Mouse (Mus musculus) heart, adult 11 months (tissue): ENCODE data around the gene Phyhipl.

Source experiments
- DNase-seq: peaks from one replicate; pipeline ENCODE4 v3.0.0; 2022

Gene Phyhipl

DNA sequence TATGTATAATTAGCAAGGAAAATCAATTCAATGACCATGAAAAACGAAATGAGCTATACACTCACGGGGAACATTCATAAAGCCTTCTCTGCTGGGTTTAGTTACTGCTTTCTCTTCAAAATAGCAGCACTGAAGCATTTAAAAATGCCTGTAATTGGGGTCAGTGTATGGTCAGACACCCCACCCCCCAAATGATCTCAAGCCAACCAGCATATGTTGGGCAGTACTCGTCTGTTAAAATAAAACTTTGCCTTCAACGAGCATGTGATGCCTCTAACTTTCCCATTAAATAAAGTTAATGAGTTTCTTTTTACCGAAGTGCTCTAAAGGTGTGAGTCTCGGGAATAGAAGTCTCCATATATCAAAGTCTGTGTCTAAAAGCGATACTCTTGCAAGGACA, at the start of gene Phyhipl:
Phyhipl (minus strand) TSS at position 138 of the 400 bp plus-strand sequence.
- DNase-seq: no peak

DNA sequence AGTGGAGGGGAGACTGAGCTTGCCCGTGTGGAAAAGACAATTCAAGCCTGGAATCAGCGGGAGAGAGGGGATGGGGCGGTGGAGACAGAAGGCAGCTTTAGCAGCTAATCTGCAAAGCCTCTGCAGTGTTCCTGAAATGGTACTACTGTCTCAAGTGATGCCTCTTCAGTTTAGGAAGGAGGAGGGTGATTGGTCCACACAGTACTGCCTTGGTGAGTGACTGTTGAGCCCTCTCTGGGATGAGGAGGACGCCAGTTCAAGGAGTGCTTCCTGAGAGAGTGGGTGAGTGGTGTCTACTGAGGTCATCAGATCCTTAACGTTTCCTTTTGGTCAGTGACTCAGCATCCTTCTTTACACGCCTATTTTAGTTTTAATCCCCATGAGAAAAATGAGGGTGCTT, 47.4 kb upstream of the Phyhipl start:
- DNase-seq: peak; percentile 62

DNA sequence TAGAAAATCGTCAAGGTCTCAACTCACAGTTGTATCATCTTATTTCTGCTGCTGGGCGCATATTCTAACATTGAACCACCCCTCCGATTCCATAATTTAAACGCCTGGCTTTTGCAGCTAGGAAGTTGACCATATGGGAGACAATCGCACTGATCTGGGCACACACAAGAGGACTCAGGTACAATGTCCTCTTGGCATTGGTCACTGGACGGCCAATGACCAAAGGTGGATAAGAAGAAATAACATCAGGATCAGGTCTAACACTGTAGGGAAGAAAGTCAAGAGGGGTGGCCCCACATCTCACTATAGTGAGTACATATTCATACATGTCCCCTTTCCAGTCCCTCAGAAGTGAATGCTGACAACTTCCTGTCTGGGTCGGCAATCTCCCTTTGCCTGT, 43.8 kb upstream of the Phyhipl start:
- peak; percentile 35 for DNase-seq

DNA sequence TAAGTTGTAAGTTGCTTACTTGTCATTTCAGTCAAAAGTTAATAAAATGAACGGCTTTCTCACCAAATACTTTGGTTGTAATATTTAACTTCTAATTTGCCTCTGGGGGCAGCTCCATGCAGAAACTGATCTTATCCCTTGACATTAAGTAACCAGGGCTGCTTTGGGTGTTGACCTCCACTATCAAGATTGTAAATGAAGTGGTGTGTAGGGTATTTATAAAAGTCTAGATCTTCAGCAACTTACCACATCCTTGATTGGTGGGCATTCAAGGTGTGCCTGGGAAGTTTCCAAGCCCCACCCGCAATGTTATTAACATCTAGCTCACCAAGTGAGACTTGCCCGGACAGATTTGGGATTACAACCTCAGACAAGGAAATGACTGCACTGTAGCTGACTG, 42.2 kb upstream of the Phyhipl start:
- DNase-seq: peak; percentile 35

DNA sequence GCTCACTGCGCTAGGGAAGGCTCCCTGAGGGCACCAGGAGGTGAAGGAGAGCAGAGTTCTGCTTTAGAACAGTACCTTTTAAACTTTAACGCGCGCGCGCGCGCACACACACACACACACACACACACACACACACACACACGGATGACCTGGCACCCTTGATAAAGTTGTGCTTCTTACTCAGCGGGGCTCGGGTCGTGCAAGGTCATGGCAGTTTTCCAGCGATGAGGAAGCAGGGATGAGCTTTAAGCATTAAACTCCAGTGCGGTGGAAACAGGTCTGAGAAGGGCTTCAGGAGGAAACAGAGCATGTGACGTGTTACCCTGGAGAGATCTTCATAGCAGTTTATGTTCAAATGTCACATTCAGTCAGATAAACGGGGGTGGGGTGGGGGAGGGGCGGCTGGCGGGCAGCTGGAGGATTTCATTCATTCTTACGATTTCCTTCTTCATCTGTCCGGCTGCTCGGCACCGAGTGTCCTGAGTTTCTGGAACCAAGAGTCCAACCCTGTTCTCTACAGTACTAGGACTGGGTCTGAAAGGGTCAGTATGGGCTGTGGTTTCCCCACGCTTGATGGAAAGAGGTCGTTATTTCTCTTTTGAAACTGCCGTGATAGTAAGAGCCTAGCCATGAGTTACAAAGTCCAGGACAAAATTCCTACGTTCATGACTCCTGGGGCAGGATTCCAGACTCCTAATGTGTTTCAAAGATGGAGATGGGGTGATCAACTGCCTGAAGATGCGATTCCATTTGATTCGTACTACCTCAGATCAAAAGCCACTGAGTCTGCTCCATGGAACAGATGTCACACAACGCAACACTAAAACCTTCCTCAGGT, 41.2 kb upstream of the Phyhipl start:
- DNase-seq: peak; percentile 86

DNA sequence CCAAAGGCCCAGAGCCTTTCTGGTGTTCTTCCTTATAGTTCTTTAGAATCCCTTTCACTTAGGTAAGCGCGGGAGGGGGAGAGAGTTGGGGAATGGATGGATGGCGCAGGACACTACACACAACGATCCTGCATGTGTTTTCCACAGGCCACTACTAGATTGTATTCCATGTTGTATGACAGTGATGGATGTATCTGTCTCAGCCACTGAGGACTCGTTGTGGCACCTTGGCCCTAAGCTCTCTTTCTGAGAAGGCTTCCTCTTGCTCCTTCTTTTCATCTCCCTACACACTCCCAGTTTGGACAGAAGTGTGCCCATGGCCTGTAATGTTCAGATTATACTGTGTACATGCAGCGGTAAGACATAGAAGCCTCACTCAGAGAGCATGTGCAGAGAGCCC, 33.6 kb upstream of the Phyhipl start:
- DNase-seq: peak; percentile 64

DNA sequence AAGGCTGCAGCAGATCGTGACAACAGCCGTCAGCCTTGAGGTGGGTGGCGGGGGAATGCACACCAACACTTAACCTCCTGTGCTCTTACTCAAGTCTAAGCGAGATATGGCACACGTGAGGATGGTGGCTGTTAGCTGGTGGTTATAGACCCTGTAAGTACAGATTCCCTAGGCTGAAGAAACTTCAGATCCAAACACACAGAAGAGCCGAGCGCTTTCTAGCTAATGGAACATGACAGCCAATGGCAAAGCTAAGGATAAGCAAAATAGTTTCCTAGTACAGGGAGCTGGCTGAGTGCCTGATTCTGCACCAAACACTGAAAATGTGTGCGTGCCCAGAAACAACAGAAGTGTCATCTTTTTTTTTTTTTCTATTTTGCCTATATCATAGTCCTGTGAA, 33.1 kb upstream of the Phyhipl start:
- peak; percentile 82 for DNase-seq

DNA sequence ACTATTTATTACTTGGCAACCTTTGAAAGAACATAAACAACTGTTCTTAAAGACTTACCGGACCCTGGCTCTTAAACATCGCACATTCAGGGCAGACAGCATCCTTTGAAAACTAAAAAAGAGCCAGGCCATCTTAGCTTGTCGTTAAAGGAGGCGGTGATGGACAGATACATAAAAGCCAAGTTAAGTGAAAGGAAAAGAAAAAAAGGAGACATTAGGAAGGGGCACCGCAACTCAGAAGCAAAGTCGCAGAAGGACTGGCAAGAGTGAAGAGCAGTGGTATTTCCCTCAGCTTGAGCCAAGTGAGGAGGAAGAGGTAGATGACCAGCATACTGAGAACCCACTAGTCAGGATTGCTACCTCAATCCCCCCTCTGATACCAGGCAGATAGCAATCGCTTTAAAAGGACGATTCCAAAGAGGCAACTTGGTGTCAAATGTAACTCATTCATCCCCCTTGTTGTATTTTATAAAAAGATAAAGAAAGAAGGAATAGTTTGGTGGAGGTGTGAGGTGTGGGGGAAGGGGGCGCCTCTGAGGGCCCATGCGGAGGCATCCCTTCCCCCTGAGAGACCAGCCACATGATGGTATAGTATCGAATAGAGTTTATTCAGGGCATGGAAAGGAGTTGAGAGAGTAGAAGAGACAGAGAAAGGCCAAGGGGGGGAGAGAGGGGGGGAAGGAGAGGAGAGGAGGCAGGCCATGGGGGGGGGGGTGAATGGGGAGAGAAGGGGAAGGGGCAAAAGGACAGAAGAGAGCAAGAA, 31.4 kb upstream of the Phyhipl start:
- peak; percentile 52 for DNase-seq

DNA sequence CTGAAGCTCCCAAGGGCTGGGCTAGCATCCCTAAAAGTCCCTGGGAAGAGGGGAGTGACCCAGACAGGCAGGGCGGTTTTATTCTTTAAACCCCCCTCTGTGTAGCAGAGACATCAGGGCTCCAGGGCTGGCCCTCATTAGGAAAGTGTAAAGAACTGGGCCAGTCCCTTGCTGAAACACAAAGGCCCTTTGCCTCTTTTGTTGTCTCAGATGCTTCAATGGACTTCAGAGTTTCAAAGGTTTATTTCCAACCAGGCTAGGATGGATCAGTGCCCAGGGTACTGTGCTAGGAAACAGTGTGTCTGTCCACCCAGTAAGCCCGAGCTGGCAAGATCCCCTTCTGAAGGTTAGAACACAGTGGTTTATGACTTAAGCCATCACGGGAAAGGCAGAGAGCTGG, 30.7 kb upstream of the Phyhipl start:
- peak; percentile 84 for DNase-seq

DNA sequence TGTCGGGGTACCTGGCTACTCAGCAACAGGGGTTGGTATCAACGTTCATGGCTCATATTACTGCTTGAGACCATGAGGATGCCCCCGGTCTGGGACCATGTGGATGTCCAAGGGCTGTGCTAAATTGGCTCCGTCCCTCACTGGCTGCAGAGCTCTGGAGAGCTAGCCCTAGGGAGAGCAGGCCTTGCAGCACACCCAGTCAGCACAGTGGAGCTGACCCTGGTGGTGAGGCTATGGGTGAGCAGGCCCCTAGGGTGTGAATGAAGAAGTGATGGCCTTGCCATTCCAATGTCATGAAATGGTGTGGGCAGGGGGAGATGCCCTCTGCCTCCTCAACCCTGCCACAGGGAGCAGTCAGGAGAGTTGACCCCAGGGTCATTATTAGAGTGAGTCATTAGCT, 27.7 kb upstream of the Phyhipl start:
- peak; percentile 78 for DNase-seq

DNA sequence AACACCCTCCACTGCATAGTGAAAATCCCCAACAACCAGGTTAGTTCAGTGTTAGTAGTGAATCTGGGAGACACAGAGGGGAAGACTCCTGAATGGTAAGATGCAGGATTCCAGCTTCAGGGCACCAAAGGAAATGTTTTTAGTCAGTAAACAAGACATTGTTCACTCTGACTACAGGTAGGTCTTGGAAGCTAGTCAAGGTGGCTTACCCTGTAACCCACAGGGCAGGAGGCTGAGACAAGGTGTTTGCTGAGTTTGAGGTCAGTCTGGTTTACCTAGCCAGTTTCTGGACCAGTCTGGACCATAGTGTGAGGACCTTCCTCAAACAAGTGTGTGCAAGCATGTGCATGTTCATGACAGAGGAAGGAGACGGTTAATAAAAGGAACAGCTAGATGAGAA, 22.2 kb upstream of the Phyhipl start:
- DNase-seq: peak; percentile 51

DNA sequence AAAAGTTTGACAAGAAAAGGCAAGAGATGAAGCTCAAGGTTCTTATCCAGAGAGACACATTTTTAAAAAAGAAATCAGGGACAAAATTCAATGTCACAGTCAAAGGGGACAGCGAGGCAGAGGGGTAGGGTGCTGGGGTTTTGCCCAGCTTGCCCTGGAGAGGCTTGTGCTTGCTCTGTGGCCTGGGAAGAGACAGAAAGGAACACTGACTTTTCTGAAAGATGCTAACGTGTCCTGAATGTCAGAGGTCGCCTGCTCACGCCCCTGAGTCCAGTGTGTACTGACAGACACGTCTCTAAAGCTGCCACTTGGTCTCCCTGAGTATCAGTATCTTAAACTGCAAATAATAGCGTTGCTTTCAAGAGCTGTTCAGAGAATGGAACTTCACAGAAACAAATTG, 507 bp upstream of the Phyhipl start:
- no peak for DNase-seq

DNA sequence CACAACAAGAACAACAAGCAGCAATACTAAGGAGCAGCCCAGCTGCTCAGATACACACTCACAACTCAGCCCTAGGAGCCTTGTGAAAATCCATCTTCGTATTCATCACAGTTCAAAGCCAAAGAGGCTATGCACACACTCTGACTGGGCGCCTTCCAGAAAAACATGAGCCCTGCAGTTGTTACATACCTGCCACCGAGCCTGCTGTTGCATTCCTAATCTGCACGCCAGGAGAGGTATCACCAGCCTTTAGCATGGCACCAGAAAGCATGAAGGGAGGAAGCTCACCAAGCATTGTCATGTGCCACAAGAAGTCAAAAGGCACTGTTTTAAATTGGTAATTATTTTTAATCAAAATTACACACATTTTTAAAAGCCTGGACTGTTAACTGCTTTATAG, 1.1 kb downstream of the Phyhipl start:
- DNase-seq: no peak

DNA sequence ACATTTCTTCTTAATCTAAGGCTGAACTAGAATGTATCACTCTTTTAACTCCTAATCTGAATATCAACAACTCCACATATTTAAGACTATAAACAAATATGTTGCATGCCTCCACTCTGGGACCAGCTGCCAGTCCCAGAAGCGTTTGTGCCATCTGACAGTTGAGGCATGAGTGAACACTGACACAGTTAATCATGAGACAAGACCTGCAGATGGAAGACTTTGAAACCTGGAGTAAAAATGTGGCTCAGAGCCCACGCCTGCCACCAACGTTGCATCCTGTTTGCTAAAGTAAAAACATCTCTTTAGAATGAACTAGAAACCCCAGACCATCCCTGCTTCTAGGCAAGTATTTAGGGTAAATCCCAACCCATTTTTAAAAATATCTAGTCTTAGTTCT, 1.6 kb downstream of the Phyhipl start:
- DNase-seq: no peak

DNA sequence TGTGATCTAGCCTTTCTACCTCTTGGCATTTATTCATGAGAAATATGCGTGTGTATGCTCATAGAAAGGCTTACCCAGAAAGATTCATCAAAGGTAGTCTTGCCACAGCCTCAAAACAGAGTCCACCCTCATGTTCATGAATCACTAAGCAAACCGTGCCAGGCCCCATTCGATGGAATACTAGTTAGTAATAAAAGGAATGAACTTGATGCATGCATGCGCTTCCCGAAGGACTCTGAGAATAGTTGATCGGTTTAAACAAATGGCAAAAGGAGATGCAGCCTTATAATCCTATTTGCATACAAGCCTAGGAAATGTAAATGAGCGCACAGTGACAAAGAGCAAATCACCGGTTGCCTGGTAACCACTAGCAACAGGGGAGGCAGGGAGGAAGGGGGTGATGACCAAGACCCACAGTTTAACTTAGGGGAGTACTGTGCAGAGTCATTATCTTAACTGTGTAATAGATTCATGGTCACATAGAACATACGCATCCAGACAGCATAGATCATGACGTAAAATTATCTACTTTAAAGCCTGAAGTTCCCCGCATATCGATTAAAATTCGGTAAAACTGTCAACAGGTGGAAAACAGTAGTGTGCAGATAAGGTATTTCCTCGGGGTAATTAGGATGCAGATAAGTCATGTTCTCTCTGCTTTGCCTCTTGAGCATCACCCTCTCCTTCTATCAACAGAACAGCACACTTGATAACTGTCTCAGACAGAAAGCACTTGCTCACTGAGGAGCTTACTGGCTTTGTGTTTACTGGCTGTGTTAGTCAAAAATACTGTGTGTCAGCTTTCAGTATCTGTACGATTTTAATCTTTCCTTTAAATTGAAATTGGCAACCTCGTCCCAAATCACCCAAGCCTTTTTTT, 3.8 kb downstream of the Phyhipl start:
- DNase-seq: no peak

DNA sequence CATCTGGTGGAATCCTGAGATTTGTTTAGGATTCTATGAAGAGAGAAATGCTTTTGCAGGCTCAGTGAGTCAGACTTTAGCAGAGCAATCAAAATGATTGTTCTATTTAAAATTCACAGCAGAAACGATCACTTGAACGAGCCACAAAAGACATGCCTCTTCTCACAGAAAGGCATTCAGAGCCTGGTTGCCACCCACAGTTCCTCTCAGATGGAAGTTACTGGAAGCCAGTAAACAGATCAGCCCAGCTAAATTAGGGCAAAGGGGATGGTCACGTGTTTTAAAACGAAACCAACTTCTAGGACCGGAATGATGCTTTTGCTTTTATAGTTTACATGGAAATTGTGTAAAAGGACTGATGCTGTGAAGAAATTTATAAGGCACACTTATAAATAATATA, 6.9 kb downstream of the Phyhipl start:
- DNase-seq: peak; percentile 88

DNA sequence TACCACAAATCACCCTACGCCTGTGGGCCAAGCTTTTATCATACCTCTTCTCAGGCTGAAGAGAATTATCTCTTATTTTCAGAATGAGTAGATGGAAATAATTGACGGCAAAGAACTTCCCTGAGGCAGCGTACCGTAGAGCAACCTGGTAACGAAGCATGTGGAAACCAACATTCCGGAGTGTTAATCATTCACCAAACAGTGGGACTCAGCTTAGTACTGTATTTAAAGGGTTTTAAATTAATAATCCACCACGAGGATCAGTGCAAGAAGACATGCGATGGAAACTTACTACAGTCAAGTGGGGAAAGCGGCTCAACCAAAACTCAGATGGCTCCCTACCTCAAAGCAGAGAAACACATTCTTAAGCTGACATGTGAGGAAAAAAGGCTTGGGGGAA, 12.6 kb downstream of the Phyhipl start:
- no peak for DNase-seq

DNA sequence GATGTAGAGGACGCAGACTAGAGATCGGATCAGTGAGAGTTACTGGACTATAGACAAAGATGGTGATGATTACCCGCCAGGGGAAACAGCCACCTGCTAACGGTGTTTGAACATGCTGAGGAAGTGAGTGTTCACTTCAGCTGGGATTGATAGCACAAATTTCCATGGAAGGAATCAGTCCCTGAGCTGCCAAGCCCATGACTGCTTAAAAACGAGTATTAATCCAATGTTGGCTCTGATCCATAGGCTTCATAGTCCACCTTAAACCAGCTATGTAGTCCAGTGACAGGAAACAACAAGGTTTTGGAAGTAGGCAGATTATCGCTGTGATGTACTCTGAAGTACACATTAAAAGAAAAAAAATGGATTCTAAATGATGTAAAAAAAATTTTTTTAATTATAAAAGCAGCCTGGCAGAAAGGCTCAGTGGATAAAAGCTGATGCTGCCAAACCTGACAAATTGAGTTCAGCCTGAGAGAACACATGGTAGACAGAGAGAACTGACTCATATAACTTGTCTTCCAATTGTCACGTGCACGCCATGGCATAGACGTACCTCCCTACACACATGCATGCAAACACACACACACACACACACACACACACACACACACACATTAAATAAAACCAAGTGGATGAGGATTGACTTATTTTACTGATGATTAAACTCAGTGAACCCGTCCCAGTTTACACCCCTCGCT, 14.7 kb downstream of the Phyhipl start:
- no peak for DNase-seq

DNA sequence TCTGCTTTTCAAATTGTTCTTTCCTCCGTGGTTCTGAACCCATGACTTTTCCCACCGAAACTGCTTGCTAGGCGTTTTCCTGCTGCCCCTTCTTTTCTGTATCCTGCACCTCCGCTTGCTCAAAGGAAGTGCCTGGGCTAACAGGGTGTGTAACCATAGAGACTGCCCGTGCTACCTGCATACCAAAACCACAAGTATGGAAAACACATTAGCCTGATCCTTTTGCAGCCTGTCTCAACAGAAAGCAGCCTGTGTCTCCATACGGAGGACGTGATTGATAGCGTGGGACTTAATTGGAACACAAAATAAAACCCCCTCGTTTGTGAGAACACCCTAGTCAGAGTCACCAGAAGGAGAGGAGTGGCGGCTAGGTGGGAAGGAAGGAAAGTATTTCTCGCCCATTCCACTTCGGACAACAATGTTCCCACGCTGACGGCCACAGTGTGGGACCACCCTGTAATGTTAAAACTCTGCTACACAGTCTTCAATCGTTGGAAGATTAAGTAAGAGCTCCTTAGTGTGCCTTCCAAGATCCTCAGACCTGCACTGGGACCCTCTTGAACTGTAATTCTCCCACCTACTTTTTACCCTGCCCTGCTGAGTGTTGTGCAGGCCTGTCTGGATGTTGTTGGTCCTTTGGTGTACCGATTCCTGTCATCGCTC, 15.6 kb downstream of the Phyhipl start:
- no peak for DNase-seq

DNA sequence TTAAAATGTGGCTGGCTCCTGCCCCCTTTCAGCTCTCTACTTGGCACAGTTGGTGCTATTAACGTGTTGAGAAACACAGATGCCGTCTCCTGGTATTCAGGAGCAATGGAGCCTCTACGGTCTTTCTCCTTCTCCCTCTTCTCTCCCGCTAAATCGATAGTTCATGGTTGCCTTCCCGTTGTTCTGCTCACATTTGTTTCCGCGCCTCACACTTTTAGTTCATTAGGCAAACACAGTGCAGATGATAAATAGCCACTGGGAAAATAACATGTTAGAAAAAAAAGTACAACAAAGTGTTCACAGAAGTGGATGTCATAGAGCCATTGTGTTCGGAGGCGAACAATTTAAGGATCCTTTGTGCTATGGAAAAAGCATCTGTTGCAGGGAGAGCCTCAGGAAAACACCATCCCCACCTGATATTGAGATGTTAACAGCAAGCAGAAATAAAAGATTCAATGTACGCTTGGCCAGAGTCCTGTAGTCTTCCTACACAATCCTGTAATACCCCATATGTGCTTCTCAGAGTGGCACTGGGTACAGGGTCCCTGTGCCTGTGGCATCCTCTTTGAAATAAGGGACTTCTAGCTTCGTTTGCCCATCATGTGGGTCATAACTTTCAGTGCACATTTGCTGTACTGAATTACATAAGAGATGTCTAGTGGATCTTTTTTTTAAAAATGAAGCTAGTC, 18.0 kb downstream of the Phyhipl start:
- DNase-seq: no peak

DNA sequence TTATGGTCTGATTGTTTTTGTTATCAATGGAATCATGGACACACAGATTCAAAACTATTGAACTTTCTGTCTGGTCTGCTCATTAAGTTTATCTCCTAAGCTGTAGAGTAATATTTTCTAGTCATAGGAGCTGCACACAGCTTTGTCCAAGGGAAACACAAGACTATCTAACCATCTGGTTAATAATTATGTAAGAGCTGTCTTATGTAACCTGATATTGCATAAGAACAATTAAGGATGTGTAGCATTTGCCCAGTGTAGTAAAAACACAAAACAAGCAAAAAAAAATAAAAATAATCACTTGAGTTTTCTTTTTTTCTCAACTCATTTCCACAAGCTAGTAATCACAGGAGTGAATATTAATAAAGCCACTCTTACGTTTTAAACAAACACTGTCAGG, 20.5 kb downstream of the Phyhipl start:
- DNase-seq: no peak

DNA sequence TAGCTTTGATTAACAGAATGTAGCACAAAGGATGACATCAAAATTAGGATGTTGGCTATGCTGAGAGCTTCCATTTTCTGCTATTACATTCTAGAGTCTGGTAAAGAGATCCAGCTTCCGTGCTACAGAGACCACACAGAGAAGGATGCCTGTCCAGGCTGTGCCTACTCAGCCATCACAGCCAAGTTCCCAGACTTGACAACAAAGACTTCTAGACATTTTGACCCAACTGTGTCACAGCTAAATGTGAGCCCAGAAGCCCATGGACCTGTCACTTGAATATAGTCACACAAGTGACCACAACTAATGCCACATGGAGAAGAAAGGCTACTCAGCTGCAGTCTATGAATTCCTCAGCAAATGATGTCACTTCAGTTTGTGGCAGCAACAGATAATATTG, 24.6 kb downstream of the Phyhipl start:
- no peak for DNase-seq
